41 mouse cellular contexts compared by ENCODE assay signal in the genomic region with DNA sequence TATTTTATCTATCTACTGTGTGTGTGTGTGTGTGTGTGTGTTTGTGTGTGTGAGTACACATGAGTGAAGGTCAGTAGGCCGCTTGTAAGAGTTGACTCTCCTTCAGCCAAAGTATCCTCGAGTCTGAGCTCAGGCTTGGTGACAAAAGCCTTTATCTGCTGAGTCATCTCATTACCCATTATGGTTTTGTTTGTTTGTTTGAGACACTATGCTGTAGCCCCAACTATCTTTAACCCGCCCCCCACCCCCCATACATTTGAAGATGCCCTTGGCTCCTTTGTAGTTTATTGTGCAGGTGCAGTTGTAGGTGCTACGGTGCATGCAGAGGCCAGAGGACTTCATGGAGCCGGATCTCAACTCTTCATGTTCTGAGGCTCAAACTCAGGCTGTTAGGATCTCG. TPM values are rescaled to one million over a fixed set of nuclear protein-coding genes. Genes with fewer than 3 reads are reported as not detected.
"Had no signal": no experiment of that assay in that cellular context is flagged by ENCODE, and none has a peak within 500 bp of the region (broad histone marks: within the 10 kb centered on the region; RNA-seq: fewer than 3 reads in every experiment).

No protein-coding gene starts in this region.

- H3K4me1 ChIP-seq: intestine, embryonic 15.5 days had no signal

- H3K4me2 ChIP-seq: heart, embryonic 12.5 days; hindbrain, embryonic 12.5 days; hindbrain, embryonic 14.5 days; intestine, embryonic 15.5 days; limb, embryonic 13.5 days; limb, embryonic 15.5 days; liver, embryonic 12.5 days had no signal

- H3K9me3 ChIP-seq: heart, embryonic 10.5 days; heart, embryonic 12.5 days; hindbrain, embryonic 10.5 days; hindbrain, embryonic 12.5 days; intestine, embryonic 15.5 days; limb, embryonic 13.5 days; limb, embryonic 15.5 days; liver, embryonic 12.5 days had no signal

- H3K4me3 ChIP-seq: gastrocnemius, adult 2 months; heart, embryonic 10.5 days; heart, embryonic 12.5 days; hindbrain, embryonic 10.5 days; hindbrain, embryonic 12.5 days; intestine, embryonic 15.5 days; layer of hippocampus, adult 2 months; limb, embryonic 13.5 days; limb, embryonic 15.5 days; liver, embryonic 12.5 days had no signal

- H3K9ac ChIP-seq: heart, embryonic 12.5 days; hindbrain, embryonic 12.5 days; hindbrain, embryonic 14.5 days; intestine, embryonic 15.5 days; limb, embryonic 13.5 days; limb, embryonic 15.5 days; liver, embryonic 12.5 days; liver, embryonic 14.5 days had no signal

- ATAC-seq: hindbrain, embryonic 16.5 days; inflammation-experienced regulatory T-cells, adult 6 months; intestine, embryonic 15.5 days; intestine, postnatal 0 days; liver, embryonic 12.5 days had no signal

- DNase-seq: gastrocnemius, adult 2 months; gastrocnemius, postnatal 10 days; gastrocnemius, postnatal 25 days; heart, adult 18-20 months; heart, postnatal 10 days; heart, postnatal 4 days; kidney, adult 18-20 months; kidney, adult 8-10 months; kidney, postnatal 10 days; kidney, postnatal 25 days; kidney, postnatal 4 days; layer of hippocampus, postnatal 36 days; left cerebral cortex, postnatal 4 days had no signal

- H3K27ac ChIP-seq: gastrocnemius, adult 2 months; hindbrain, embryonic 10.5 days; hindbrain, embryonic 12.5 days; hindbrain, embryonic 14.5 days; intestine, embryonic 15.5 days; layer of hippocampus, adult 2 months; limb, embryonic 13.5 days; liver, embryonic 12.5 days; liver, embryonic 14.5 days had no signal

- H3K27me3 ChIP-seq: heart, embryonic 12.5 days; hindbrain, embryonic 12.5 days; intestine, embryonic 15.5 days; limb, embryonic 13.5 days; limb, embryonic 15.5 days; liver, embryonic 12.5 days had no signal

RNA-seq across cellular contexts. Expression of gene Zp3, which starts 21.3 kb away (rescaled TPM):
- total RNA-seq: gastrocnemius, adult 2 months; gastrocnemius, postnatal 10 days; gastrocnemius, postnatal 25 days; gastrocnemius, postnatal 4 days; granulocyte monocyte progenitor cell, adult 5-6 weeks; heart, adult 18-20 months; heart, adult 8-10 months; heart, postnatal 10 days; heart, postnatal 25 days; heart, postnatal 4 days; layer of hippocampus, adult 2 months; layer of hippocampus, postnatal 10 days; layer of hippocampus, postnatal 36 days; left cerebral cortex, adult 18-20 months; left cerebral cortex, adult 8-10 months; left cerebral cortex, postnatal 10 days; left cerebral cortex, postnatal 25 days; left cerebral cortex, postnatal 4 days; liver, adult 2 months had no signal
- polyA plus RNA-seq: heart, embryonic 10.5 days; heart, embryonic 14.5 days; heart, embryonic 16.5 days; hindbrain, embryonic 10.5 days; hindbrain, embryonic 14.5 days; hindbrain, embryonic 16.5 days; inflammation-experienced regulatory T-cells, adult 6 months; intestine, postnatal 0 days; kidney, embryonic 14.5 days; limb, embryonic 11.5 days; liver, adult 2 months; liver, embryonic 12.5 days; liver, embryonic 14.5 days had no signal

RNA-seq across cellular contexts. Expression of gene Upk3b, which starts 37.1 kb away (rescaled TPM):
- total RNA-seq: gastrocnemius, adult 2 months; granulocyte monocyte progenitor cell, adult 5-6 weeks; layer of hippocampus, adult 2 months; layer of hippocampus, postnatal 10 days; layer of hippocampus, postnatal 36 days; left cerebral cortex, adult 18-20 months; left cerebral cortex, adult 8-10 months; left cerebral cortex, postnatal 10 days; left cerebral cortex, postnatal 25 days; left cerebral cortex, postnatal 4 days had no signal
- polyA plus RNA-seq: hindbrain, embryonic 14.5 days had no signal

RNA-seq across cellular contexts. Expression of gene Upk3bl, which starts 53.1 kb away (rescaled TPM):
- total RNA-seq: gastrocnemius, adult 2 months; gastrocnemius, postnatal 10 days; gastrocnemius, postnatal 25 days; granulocyte monocyte progenitor cell, adult 5-6 weeks; heart, adult 18-20 months; heart, adult 8-10 months; heart, postnatal 10 days; heart, postnatal 25 days; heart, postnatal 4 days; layer of hippocampus, adult 2 months; layer of hippocampus, postnatal 10 days; layer of hippocampus, postnatal 36 days; left cerebral cortex, postnatal 10 days; left cerebral cortex, postnatal 25 days; left cerebral cortex, postnatal 4 days; liver, adult 2 months had no signal
- polyA plus RNA-seq: hindbrain, embryonic 14.5 days; hindbrain, embryonic 16.5 days; inflammation-experienced regulatory T-cells, adult 6 months; intestine, postnatal 0 days; liver, adult 2 months had no signal
